Mouse (Mus musculus) embryonic stem cell, embryonic (primary cell): ENCODE results near the gene Nlrp6.

Experiments
- CTCF ChIA-PET, 4 experiments: fragments of 300-600 bp in 2 of 4; fragments of 350-600 bp in 2 of 4; sonication (Branson Sonifier 250); formaldehyde crosslinking; loops; one replicate each; lab custom pipeline; 2022; ENCODE audit warnings: inconsistent platforms in 2 of 4; lab: Charles Lee
- POLR2A ChIA-PET, 4 experiments: fragments of 300-600 bp in 2 of 4; fragments of 350-600 bp in 2 of 4; sonication (Branson Sonifier 250); formaldehyde crosslinking; loops; one replicate each; lab custom pipeline; 2022; ENCODE audit warnings: antibody characterized with exemption in 4 of 4, inconsistent platforms in 1 of 4; lab: Charles Lee

Gene Nlrp6

GRCm38 (mm10) chr7:140951765-140952164 lies 31.1 kb downstream of the Nlrp6 start:
- CTCF ChIA-PET: interaction anchor here in 3 of 4 experiments (0.7 to 2.0 kb wide), 4 partner anchors 10 to 43 kb away, joined by 3 to 5 read pairs (median 4); partner anchors contain the start of gene Pgghg (in 1 of the 3)
- POLR2A ChIA-PET: interaction anchor here (0.7 to 3.7 kb wide), 19 partner anchors 7 to 268 kb away, joined by 3 to 23 read pairs (median 4); partner anchors contain the start of genes Pgghg (in 2 of the 4), Ifitm1 (in 1 of the 4) and Rassf7 (in 1 of the 4)

GRCm38 (mm10) chr7:140952441-140952840 lies 31.7 kb downstream of the Nlrp6 start:
- CTCF ChIA-PET: interaction anchor here in 2 of 4 experiments (1.3 to 2.0 kb wide), 2 partner anchors 15 to 44 kb away, joined by 3 to 5 read pairs; no protein-coding TSS in a partner anchor

GRCm38 (mm10) chr7:140953133-140953532 lies 32.4 kb downstream of the Nlrp6 start:
- CTCF ChIA-PET: no interaction called here
- POLR2A ChIA-PET: interaction anchor here in 2 of 4 experiments (1.0 to 3.7 kb wide), 9 partner anchors 11 to 98 kb away, joined by 3 to 23 read pairs (median 6); partner anchors contain the start of gene Pgghg (in 1 of the 2)

More at GRCm38 (mm10) chr7:140952441-140952840, 31.7 kb downstream of the Nlrp6 start:
- POLR2A ChIA-PET: interaction anchor here in 2 of 4 experiments (0.7 to 3.7 kb wide), 12 partner anchors 9 to 268 kb away, joined by 3 to 23 read pairs (median 3); partner anchors contain the start of genes Pgghg (in 1 of the 2) and Rassf7 (in 1 of the 2)

- ChIA-PET CTCF (interaction anchor here in 1 of 4 experiments (1.3 to 1.7 kb wide), 2 partner anchors 12 to 45 kb away, joined by 5 to 12 read pairs; partner anchors contain the start of gene Pgghg), POLR2A (interaction anchor here in 3 of 4 experiments (0.6 to 3.7 kb wide), 26 partner anchors 12 to 723 kb away, joined by 3 to 18 read pairs (median 4); partner anchors contain the start of genes Pgghg (in 2 of the 3), Ifitm1 (in 1 of the 3), Ptdss2 (in 1 of the 3) and Sirt3 (in 1 of the 3))
Measured at GRCm38 (mm10) chr7:140953800-140954732, 33.4 kb downstream of the Nlrp6 start.

GRCm38 (mm10) chr7:140954733-140955071 lies 34.0 kb downstream of the Nlrp6 start:
- POLR2A ChIA-PET: interaction anchor here in 3 of 4 experiments (0.6 to 3.7 kb wide), 24 partner anchors 11 to 723 kb away, joined by 3 to 18 read pairs (median 4); partner anchors contain the start of genes Pgghg (in 2 of the 3), Ifitm1 (in 1 of the 3), Ptdss2 (in 1 of the 3) and Sirt3 (in 1 of the 3)
- CTCF ChIA-PET: interaction anchor here in 3 of 4 experiments (0.6 to 1.7 kb wide), 5 partner anchors 13 to 162 kb away, joined by 3 to 12 read pairs (median 4); partner anchors contain the start of gene Pgghg (in 1 of the 3)

- POLR2A ChIA-PET: interaction anchor here in 2 of 4 experiments (0.9 to 5.0 kb wide), 17 partner anchors 11 to 168 kb away, joined by 3 to 45 read pairs (median 5); partner anchors contain the start of genes Pgghg (in 2 of the 2), Ptdss2 (in 2 of the 2), Ifitm1 (in 1 of the 2) and Ifitm3 (in 1 of the 2)
Measured at GRCm38 (mm10) chr7:140955342-140955741, 34.6 kb downstream of the Nlrp6 start.

GRCm38 (mm10) chr7:140955758-140956555 lies 35.3 kb downstream of the Nlrp6 start, which contains the start of the genes Gm45717 and Ifitm2:
TSS of gene Gm45717 (minus strand) at chr7:140955937.
TSS of gene Ifitm2 (minus strand) at chr7:140955987.
- ChIA-PET POLR2A (interaction anchor here (0.6 to 7.8 kb wide), 36 partner anchors 12 to 450 kb away, joined by 3 to 79 read pairs (median 4); partner anchors contain the start of genes Ifitm1 (in 2 of the 4), Pgghg (in 2 of the 4), Psmd13 (in 2 of the 4) and Sirt3 (in 2 of the 4)), CTCF (interaction anchor here in 1 of 4 experiments (1.2 to 1.5 kb wide), 3 partner anchors 12 to 92 kb away, joined by 3 to 7 read pairs (median 3); no protein-coding TSS in a partner anchor)

More at GRCm38 (mm10) chr7:140955342-140955741, 34.6 kb downstream of the Nlrp6 start:
- CTCF ChIA-PET: interaction anchor here in 3 of 4 experiments (0.6 to 1.7 kb wide), 5 partner anchors 13 to 161 kb away, joined by 3 to 12 read pairs (median 4); partner anchors contain the start of gene Pgghg (in 1 of the 3)

- POLR2A ChIA-PET: interaction anchor here (0.6 to 7.8 kb wide), 32 partner anchors 11 to 449 kb away, joined by 3 to 79 read pairs (median 4); partner anchors contain the start of genes Ifitm1 (in 2 of the 4), Pgghg (in 2 of the 4), Psmd13 (in 2 of the 4) and Sirt3 (in 2 of the 4)
- CTCF ChIA-PET: interaction anchor here in 2 of 4 experiments (0.8 to 1.5 kb wide), 4 partner anchors 11 to 92 kb away, joined by 3 to 7 read pairs (median 3); partner anchors contain the start of gene Pgghg (in 1 of the 2)
Measured at GRCm38 (mm10) chr7:140956556-140956869, 35.8 kb downstream of the Nlrp6 start.

- CTCF ChIA-PET: interaction anchor here (0.6 to 3.6 kb wide), 44 partner anchors 8 to 217 kb away, joined by 3 to 30 read pairs (median 5); partner anchors contain the start of genes Pgghg (in 1 of the 4) and Scgb1c1 (in 1 of the 4)
- POLR2A ChIA-PET: interaction anchor here (0.5 to 7.8 kb wide), 110 partner anchors 8 to 943 kb away, joined by 3 to 79 read pairs (median 5); partner anchors contain the start of genes Ifitm1 (in 3 of the 4), Pgghg (in 3 of the 4), Rassf7 (in 3 of the 4) and B4galnt4 (in 2 of the 4)
Measured at GRCm38 (mm10) chr7:140959181-140959901, 38.6 kb downstream of the Nlrp6 start.

- CTCF ChIA-PET: interaction anchor here (0.6 to 3.6 kb wide), 36 partner anchors 8 to 217 kb away, joined by 3 to 30 read pairs (median 5); partner anchors contain the start of genes Pgghg (in 1 of the 4) and Scgb1c1 (in 1 of the 4)
Measured at GRCm38 (mm10) chr7:140960026-140960425, 39.3 kb downstream of the Nlrp6 start.

GRCm38 (mm10) chr7:140961416-140961815 lies 40.7 kb downstream of the Nlrp6 start:
- ChIA-PET POLR2A (interaction anchor here in 2 of 4 experiments (0.6 to 7.8 kb wide), 11 partner anchors 8 to 161 kb away, joined by 3 to 79 read pairs (median 4); partner anchors contain the start of genes Ifitm1 (in 1 of the 2), Pgghg (in 1 of the 2) and Ptdss2 (in 1 of the 2)), CTCF (interaction anchor here in 2 of 4 experiments (0.6 to 0.8 kb wide), 2 partner anchors 20 to 52 kb away, joined by 4 to 7 read pairs; partner anchors contain the start of gene Pgghg (in 1 of the 2))

More at GRCm38 (mm10) chr7:140960026-140960425, 39.3 kb downstream of the Nlrp6 start:
- POLR2A ChIA-PET: interaction anchor here (0.6 to 7.8 kb wide), 94 partner anchors 7 to 942 kb away, joined by 3 to 79 read pairs (median 5); partner anchors contain the start of genes Ifitm1 (in 3 of the 4), Pgghg (in 3 of the 4), B4galnt4 (in 2 of the 4) and Hras (in 2 of the 4)

GRCm38 (mm10) chr7:140962733-140963132 lies 42.0 kb downstream of the Nlrp6 start:
- ChIA-PET CTCF (interaction anchor here in 2 of 4 experiments (0.6 to 0.7 kb wide), 2 partner anchors 9 to 161 kb away, joined by 3 to 4 read pairs; no protein-coding TSS in a partner anchor), POLR2A (interaction anchor here (0.6 to 7.8 kb wide), 25 partner anchors 7 to 1016 kb away, joined by 3 to 79 read pairs (median 4); partner anchors contain the start of genes Ifitm1 (in 1 of the 4), Pgghg (in 1 of the 4) and Scgb1c1 (in 1 of the 4))

- POLR2A ChIA-PET: interaction anchor here (0.6 to 5.5 kb wide), 24 partner anchors 7 to 697 kb away, joined by 3 to 79 read pairs (median 4); partner anchors contain the start of genes Ifitm2 (in 2 of the 4), B4galnt4 (in 1 of the 4), Gm45717 (in 1 of the 4) and Pgghg (in 1 of the 4)
- CTCF ChIA-PET: interaction anchor here (0.6 to 1.3 kb wide), 9 partner anchors 8 to 231 kb away, joined by 3 to 10 read pairs (median 4); partner anchors contain the start of gene Pgghg (in 1 of the 4)
Measured at GRCm38 (mm10) chr7:140966921-140967320, 46.2 kb downstream of the Nlrp6 start, which contains the start of gene Ifitm1. TSS of gene Ifitm1 (plus strand) at chr7:140967221.
